Mouse (Mus musculus) E14TG2a.4 (cell line): Measurements from ENCODE around the gene Hoxb3.

Source experiments
- CTCF ChIP-seq: conservative IDR thresholded peaks from 2 replicates; pipeline ENCODE4 v1.5.1; 2014; ENCODE audit warnings: low read length
- NANOG ChIP-seq: IDR thresholded peaks from 2 replicates; pipeline ENCODE4 v1.6.1; 2014; ENCODE audit warnings: borderline replicate concordance, low read length, mixed read lengths
- POU5F1 ChIP-seq: IDR thresholded peaks from 2 replicates; pipeline ENCODE4 v1.6.1; 2014; ENCODE audit warnings: low read length, borderline replicate concordance

- no peak for TF ChIP-seq CTCF
- TF ChIP-seq POU5F1, result no peak
- no peak for TF ChIP-seq NANOG
Measured at GRCm38 (mm10) chr11:96372519-96372918, 49.4 kb downstream of the Hoxb3 start.
